Mouse (Mus musculus) bone marrow, adult 2 months (tissue): ENCODE measurements around the gene Creg2. TPM values are rescaled to one million over a fixed set of nuclear protein-coding genes. Genes with fewer than 3 reads are reported as not detected.

Experiments
- H3K27ac ChIP-seq: fragments of 200-500 bp; 2 replicates; pipeline ENCODE4 v1.5.1; 2012; ENCODE audit warnings: low read depth, mild to moderate bottlenecking, control low read depth, inconsistent platforms, low read length; ENCODE audit not compliant: control insufficient read depth, poor library complexity, insufficient read depth
- H3K4me1 ChIP-seq: fragments of 200-500 bp; 2 replicates; pipeline ENCODE4 v1.6.1; 2011; ENCODE audit warnings: low read length; ENCODE audit not compliant: control insufficient read depth, insufficient read depth
- H3K4me3 ChIP-seq: fragments of 200-500 bp; replicated peaks from 2 replicates; pipeline ENCODE3; 2011; ENCODE audit warnings: mild to moderate bottlenecking, low read depth, low read length, control low read depth; ENCODE audit not compliant: control insufficient read depth
- CTCF ChIP-seq: fragments of 200-500 bp; IDR thresholded peaks from 2 replicates; pipeline ENCODE4 v1.5.1; 2011; ENCODE audit warnings: low read length, control low read depth; ENCODE audit not compliant: control insufficient read depth, insufficient read depth
- POLR2A ChIP-seq: fragments of 200-500 bp; IDR thresholded peaks from 2 replicates; pipeline ENCODE4 v1.6.1; 2011; ENCODE audit warnings: low read depth, mild to moderate bottlenecking, control low read depth, low read length, borderline replicate concordance; ENCODE audit not compliant: control insufficient read depth
- WGBS: fragments of 180-500 bp; shearing (Covaris S2); methylation state at CpG from one replicate; pipeline ENCODE4 v1.1.7; 2018; 5-methylcytosine and 5-hydroxymethylcytosine counted together
- polyA plus RNA-seq: library from polyadenylated mRNA; stranded (reverse); fragments of >200 nt; gene quantifications from 2 replicates; pipeline ENCODE4 v1.2.4, GENCODE M21; 2011; ENCODE audit warnings: low replicate concordance; ENCODE audit not compliant: missing spikeins, insufficient read depth, insufficient read length

Creg2 gene
- polyA plus RNA-seq, 1 experiment = 0.25 TPM

DNA sequence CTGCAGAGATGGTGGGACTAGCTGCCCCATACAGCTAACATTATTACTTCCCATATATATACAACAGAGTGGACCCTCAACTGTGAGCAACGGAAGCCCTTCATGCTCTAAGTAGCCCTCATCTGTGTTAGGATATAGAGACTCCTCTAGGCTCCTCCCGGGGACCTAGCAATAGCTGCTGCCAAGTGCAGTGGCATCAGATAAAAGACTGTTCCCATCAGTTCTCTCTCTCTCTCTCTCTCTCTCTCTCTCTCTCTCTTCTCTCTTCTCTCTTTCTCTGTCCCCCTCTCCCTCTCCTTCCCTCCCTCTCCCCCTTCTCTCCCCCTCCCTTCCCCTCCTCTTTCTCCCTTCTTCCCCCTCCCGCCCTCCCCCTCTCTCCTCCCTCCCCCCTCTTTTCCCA, 70.1 kb downstream of the Creg2 start:
- 55% methylated on average over 2 of the region's 3 CpGs for WGBS
- H3K4me3 ChIP-seq = no peak overlapping the region
- no peak overlapping the region for H3K27ac ChIP-seq
- peaks cover 3% of the 10 kb centered on the region; the same call in 1 of the 2 replicates for H3K4me1 ChIP-seq
- TF ChIP-seq CTCF (no peak), POLR2A (no peak)

DNA sequence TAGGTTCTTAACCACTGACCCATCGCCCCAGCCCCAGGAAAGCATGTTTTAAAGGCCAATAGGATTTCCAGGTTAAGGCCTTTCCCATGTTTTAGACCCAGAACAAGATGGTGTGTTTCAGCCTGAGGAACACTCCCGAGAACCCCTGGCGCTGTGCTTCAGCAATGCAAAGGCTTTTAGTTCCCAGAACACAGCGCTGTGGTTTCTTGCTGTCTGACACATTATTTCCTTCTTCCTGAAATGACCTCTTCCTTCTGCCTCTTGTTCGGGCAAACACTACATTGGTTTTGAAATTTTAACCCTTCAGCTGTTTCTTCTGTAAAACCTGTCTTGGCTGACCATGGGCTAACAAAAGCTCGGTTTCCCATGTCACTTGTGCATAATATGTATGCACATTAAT, 72.1 kb downstream of the Creg2 start:
- WGBS = 14% methylated on average over 6 of the region's 6 CpGs
- TF ChIP-seq CTCF (no peak), POLR2A (no peak)
- Histone ChIP-seq H3K4me3 (no peak overlapping the region), H3K27ac (peak overlapping the region; percentile 71), H3K4me1 (peaks cover 4% of the 10 kb centered on the region; the same call in 1 of the 2 replicates)

DNA sequence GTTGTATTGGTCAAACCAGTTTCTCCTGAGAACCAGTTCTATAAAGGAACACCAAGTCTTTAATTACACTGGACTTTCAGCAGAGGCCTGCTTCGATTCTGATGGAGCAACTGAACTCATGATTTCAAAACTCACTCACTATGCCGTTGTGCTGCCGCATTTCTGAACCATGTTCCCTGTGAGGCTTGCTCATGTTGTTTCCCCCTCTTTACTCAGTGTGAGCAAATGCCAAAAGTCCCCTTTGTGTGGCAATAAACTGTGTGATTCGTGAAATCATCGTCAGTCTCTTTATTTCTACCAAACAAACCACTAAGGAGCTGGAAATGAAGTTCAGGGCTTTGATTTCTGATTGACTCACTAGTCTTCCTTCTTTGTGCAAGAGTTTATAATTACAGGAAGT, 72.8 kb downstream of the Creg2 start:
- H3K27ac ChIP-seq = peak overlapping the region; percentile 63
- no peak overlapping the region for H3K4me3 ChIP-seq
- 24% methylated on average over 5 of the region's 5 CpGs for WGBS
- H3K4me1 ChIP-seq = peaks cover 4% of the 10 kb centered on the region; the same call in 1 of the 2 replicates
- TF ChIP-seq POLR2A = no peak

DNA sequence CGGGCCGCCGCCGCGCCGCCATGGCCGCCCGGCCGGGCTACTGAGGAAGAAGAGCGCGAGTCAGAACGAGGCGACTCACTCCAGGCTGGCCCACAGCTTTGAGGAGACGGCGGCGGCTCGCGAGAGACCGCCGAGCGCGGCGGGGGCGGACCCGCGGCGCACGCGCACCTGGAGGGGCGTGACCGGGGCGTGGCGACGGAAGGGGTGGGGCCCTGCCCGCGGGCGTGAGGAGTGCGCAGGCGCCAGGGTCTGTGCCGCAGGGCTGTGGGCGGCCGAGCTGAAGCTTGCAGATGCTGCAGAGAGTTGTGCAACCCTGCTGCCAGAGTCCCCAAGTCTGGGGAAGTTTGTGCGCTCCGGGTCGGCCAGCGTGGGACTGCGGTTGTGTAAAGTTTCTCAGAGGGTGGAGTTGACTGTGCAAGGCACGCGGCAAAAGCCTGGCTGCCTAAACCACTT, 74.0 kb downstream of the Creg2 start, which contains the start of gene Rnf149:
TSS of gene Rnf149 (minus strand) at position 153 of the 453 bp plus-strand sequence.
- Histone ChIP-seq H3K4me1 (peaks cover 4% of the 10 kb centered on the region; the same call in 1 of the 2 replicates), H3K4me3 (peak within 1 kb of the TSS; percentile 93), H3K27ac (peak within 1 kb of the TSS; percentile 98)
- under 1% methylated on average over 49 of the region's 49 CpGs for WGBS
- TF ChIP-seq POLR2A = peak; percentile 91
- no peak for TF ChIP-seq CTCF

- WGBS = under 1% methylated on average over 88 of the region's 88 CpGs
- TF ChIP-seq CTCF (no peak), POLR2A (no peak)
- Histone ChIP-seq H3K27ac (peak overlapping the region; percentile 98), H3K4me3 (peak overlapping the region; percentile 93), H3K4me1 (peaks cover 4% of the 10 kb centered on the region; the same call in 1 of the 2 replicates)
These were observed 74.6 kb downstream of the Creg2 start for GRCm38 (mm10) chr1:39576431-39577243.

DNA sequence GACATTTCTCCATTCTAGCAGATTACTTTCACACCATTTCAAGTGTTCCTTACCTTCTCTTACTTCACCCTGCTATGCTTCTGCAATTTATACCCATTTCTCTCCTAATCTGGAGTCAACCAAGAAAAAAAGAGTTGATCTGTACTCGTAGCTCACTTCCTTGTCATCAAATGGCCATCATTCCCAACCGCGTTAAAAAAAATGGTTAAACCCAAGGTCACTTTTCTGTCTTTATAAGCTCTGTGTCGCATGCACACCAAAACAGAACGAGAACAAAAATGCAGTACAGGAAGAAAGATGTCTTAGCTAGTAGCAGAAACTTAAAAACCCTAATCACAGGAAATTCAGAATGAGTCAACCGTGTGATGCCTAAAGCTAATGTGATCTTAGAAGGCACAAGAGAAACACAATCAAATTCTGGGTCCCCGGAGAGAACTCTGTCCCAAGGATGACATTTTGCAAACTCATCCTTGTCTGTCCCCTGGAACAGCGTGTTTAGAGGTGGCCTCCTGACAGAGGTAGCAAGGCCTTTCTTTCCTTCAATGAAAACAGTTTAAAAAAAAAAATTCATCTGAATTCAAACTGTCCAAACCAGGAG, 75.4 kb downstream of the Creg2 start:
- H3K27ac ChIP-seq = peak overlapping the region; percentile 98
- TF ChIP-seq CTCF (no peak), POLR2A (no peak)

DNA sequence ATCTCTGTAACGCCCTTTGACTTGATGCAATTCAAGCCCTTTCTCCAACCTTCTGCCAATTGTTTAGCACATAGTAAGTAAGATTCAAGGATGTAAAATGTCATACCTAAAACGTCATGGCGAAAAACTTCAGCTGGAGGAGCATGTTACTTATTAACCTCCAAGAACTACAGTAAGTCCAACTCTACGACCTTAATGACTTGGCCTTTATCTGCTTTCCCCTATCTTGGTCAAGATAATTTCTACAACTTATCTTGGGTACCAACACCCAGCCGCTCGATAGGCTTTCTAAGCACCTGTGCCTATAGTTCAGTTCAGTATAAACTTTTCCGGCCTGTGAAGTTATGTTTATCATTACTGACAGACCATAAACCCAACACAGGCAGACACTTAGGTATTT, 77.4 kb downstream of the Creg2 start:
- no peak overlapping the region for H3K4me3 ChIP-seq
- WGBS = 77% methylated on average over 7 of the region's 7 CpGs
- no peak overlapping the region for H3K27ac ChIP-seq
- TF ChIP-seq CTCF = no peak
- no peak for TF ChIP-seq POLR2A
- H3K4me1 ChIP-seq = peaks cover 3% of the 10 kb centered on the region; the same call in 1 of the 2 replicates

More for the DNA sequence above, 75.4 kb downstream of the Creg2 start:
- Histone ChIP-seq H3K4me1 (peaks cover 4% of the 10 kb centered on the region; the same call in 1 of the 2 replicates), H3K4me3 (peak overlapping the region; percentile 93)
- WGBS = 1% methylated on average over 8 of the region's 8 CpGs

- WGBS = 44% methylated on average over 6 of the region's 6 CpGs
- no peak overlapping the region for H3K4me3 ChIP-seq
- H3K27ac ChIP-seq = no peak overlapping the region
- peaks cover 1% of the 10 kb centered on the region; the same call in 1 of the 2 replicates for H3K4me1 ChIP-seq
- TF ChIP-seq CTCF (no peak), POLR2A (no peak)
These were observed 79.6 kb downstream of the Creg2 start for GRCm38 (mm10) chr1:39571653-39572052.

Other genes starting within 250 kb of the Creg2 start
- 31.6 and 151 TPM in 2 replicates for gene Tbc1d8, start 172.7 kb downstream of the Creg2 start, polyA plus RNA-seq
- 17.5 and 18.8 TPM in 2 replicates for gene Cnot11, start 116.5 kb downstream of the Creg2 start, polyA plus RNA-seq
- gene Rnf149, start 74.1 kb downstream of the Creg2 start, polyA plus RNA-seq = 4.9 and 12.8 TPM in 2 replicates
- not detected in 2 replicates for gene Rfx8, start 69.5 kb upstream of the Creg2 start, polyA plus RNA-seq
- gene Gm3646, start 153.9 kb upstream of the Creg2 start, polyA plus RNA-seq = not detected in 2 replicates
- 51.3 and 69.2 TPM in 2 replicates for gene Map4k4, start 249.4 kb upstream of the Creg2 start, polyA plus RNA-seq